Mouse (Mus musculus) adipose tissue, adult 10 weeks (tissue): ENCODE data around the gene Gm4744. TPM values are rescaled to one million over a fixed set of nuclear protein-coding genes. Genes with fewer than 3 reads are reported as not detected.

Source experiments
- polyA plus RNA-seq: library from polyadenylated mRNA; stranded (reverse); fragments of 350-450 nt; fragmentation: Illumina TruSeq; extraction: RNeasy Lipid Tissue Mini Kit (QIAGEN cat#74804); gene quantifications from one replicate; pipeline ENCODE4 v1.2.3, GENCODE M21; 2014; ENCODE audit warnings: low read depth, low replicate concordance

Gm4744 gene
- polyA plus RNA-seq, result not detected

DNA sequence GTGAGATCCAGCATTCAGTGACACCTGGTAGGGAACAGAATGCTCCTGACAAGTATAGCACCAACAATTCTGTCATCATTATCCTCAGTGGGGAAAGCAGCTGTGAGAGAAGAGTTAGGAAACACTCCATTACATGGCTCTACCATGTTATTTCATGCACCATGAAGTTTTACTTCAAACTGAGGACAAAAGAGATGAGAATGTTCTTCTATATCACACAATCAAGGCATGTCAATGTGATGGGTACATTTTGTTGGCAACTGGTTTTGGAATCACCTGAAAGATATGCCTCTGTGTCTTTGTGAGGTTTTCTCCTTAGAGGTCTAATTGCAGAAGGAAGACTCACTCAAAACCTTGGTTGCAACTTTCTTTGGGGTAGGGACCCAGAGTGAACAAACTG, at the start of gene Gm4744:
Gene Gm4744, minus strand, starts transcription at position 101 of the 400 bp plus-strand sequence.

DNA sequence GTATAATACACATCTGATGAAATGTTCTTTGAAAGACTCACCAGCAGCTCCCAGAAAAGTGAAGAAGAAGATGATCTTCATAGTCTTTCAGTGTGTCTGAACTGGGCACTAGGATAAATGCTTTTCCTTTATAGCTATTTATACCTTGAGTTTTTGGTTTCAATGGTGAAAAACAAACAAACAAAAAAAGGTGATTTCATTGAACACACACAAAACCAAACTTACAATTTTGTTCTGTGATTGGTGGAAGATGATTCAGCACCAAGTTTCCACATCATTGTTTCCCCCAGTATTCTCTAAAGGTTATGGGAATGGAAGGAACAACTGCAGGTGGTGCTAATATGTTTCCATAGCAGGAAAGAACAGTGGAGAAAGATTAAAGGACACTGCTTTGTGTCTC, 47.7 kb upstream of the Gm4744 start, which contains the start of gene Gm2663:
Gene Gm2663, minus strand, starts transcription at position 101 of the 400 bp plus-strand sequence.

DNA sequence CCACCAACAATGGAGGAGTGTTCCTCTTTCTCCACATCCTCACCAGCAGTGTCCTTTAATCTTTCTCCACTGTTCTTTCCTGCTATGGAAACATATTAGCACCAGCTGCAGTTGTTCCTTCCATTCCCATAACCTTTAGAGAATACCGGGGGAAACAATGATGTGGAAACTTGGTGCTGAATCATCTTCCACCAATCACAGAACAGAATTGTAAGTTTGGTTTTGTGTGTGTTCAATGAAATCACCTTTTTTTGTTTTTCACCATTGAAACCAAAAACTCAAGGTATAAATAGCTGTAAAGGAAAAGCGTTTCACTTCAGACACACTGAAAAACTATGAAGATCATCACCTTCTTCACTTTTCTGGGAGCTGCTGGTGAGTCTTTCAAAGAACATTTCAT, 12.8 kb upstream of the Gm4744 start, which contains the start of gene 1810009J06Rik:
Gene 1810009J06Rik, plus strand, starts transcription at position 301 of the 400 bp plus-strand sequence.

DNA sequence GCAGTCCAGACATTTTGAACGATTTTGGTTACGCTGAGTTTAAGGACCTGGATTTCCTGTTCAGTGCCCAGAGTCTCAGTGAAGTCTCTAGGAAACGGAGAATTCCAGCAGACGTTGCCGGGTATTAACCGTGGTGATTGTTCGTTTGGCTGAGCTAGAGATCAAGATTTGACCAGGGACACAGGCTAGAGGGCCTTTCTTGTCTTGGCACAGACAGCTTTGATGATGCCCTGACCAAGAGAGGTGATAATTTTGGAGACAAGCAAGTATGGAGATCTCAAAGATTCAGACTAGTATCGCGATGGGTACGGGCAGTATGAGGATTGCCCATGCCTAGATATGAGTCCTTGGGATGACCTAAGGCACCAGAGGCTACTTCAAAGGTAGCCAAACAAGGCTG, 11.2 kb downstream of the Gm4744 start, which contains the start of gene 1700074P13Rik:
Gene 1700074P13Rik, minus strand, starts transcription at position 101 of the 400 bp plus-strand sequence.

DNA sequence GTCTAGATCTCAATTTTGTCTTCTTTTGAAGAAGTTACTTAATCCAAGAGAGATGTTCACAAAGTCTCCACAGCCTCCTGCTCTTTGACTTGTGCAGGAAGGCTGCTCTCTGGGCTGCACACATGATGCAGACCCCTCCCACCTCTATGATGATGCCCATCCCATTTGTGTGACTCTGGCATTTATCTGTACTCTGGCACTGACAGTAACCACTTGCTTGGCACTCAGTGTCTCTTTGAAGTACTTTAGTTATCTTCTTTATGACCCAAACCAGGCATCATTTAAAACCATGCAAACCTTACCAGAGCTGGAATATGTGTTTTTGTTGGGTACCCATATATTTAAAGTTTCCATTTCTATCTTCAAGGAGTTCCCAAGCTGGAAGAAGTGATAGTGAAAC, 51.4 kb downstream of the Gm4744 start, which contains the start of gene Prss58:
Gene Prss58, minus strand, starts transcription at position 101 of the 400 bp plus-strand sequence.

Other genes starting within 250 kb of the Gm4744 start
- gene Moxd2, start 64.4 kb downstream of the Gm4744 start, polyA plus RNA-seq, result not detected
- gene Prss58, start 51.5 kb downstream of the Gm4744 start, polyA plus RNA-seq, result 2.2 TPM
- gene 1700074P13Rik, start 11.3 kb downstream of the Gm4744 start, polyA plus RNA-seq, result 6.6 TPM
- gene 1810009J06Rik, start 12.9 kb upstream of the Gm4744 start, polyA plus RNA-seq, result not detected
- gene Gm2663, start 47.6 kb upstream of the Gm4744 start, polyA plus RNA-seq, result not detected
- 0.68 TPM for gene 2210010C04Rik, start 83.6 kb upstream of the Gm4744 start, polyA plus RNA-seq